Comparison of ENCODE assay signal across 11 mouse cellular contexts in genomic region chr15:101118399-101119125, GRCm38 (mm10). TPM values are rescaled to one million over a fixed set of nuclear protein-coding genes. Genes with fewer than 3 reads are reported as not detected.
DNase-seq lines count a peak whose midpoint lies in the region; ATAC-seq and TF ChIP-seq lines count a peak whose summit lies in the region.
"Had no signal": no experiment of that assay in that cellular context is flagged by ENCODE, and none has a peak within 500 bp of the region (broad histone marks: within the 10 kb centered on the region; RNA-seq: fewer than 3 reads in every experiment).

No protein-coding gene starts in this region.

- no peak overlapping the region for H3K27ac ChIP-seq in heart, postnatal 0 days (ENCODE audit: low read depth)
- 0 out of 2 replicates have a peak overlapping the region, but pooled peaks have one; percentile 4 for H3K27ac ChIP-seq in testis, adult 2 months (ENCODE audit: control insufficient read depth, insufficient read depth, low read depth, low read length)
- 0 out of 2 replicates have a peak overlapping the region, but pooled peaks have one; percentile 32 for H3K27ac ChIP-seq in limb, embryonic 10.5 days

- no peak overlapping the region for H3K4me3 ChIP-seq in heart, postnatal 0 days (ENCODE audit: low read depth, low read length)
- no peak overlapping the region for H3K4me3 ChIP-seq in testis, adult 2 months (ENCODE audit: control insufficient read depth, low read depth, low read length)
- no peak overlapping the region for H3K4me3 ChIP-seq in limb, embryonic 10.5 days

- WGBS in heart, postnatal 0 days: 57% methylated on average over 14 of the region's 14 CpGs
- WGBS in limb, embryonic 10.5 days: 64% methylated on average over 14 of the region's 14 CpGs

- ATAC-seq in heart, postnatal 0 days (ENCODE audit: insufficient read depth, low read depth): 0 out of 2 replicates have a peak, but pooled peaks have one; percentile 28

- TF ChIP-seq POLR2A in testis, adult 2 months (IDR thresholded peaks at IDR 0.05; ENCODE audit: control insufficient read depth, low read depth, low read length): no peak

- peak; percentile 47 for TF ChIP-seq CTCF in heart, postnatal 0 days (IDR thresholded peaks at IDR 0.05; ENCODE audit: low read depth)
- no peak for TF ChIP-seq CTCF in testis, adult 2 months (IDR thresholded peaks at IDR 0.05; ENCODE audit: control insufficient read depth, insufficient read depth, insufficient replicate concordance, low read depth, low read length)

- H3K27me3 ChIP-seq in heart, postnatal 0 days (ENCODE audit: control insufficient read depth, insufficient read depth, low read length): 0 out of 2 replicates have a peak, but pooled peaks cover 4% of the 10 kb centered on the region
- no peaks in the 10 kb centered on the region for H3K27me3 ChIP-seq in testis, adult 2 months (ENCODE audit: control insufficient read depth, insufficient read depth, low read length)
- H3K27me3 ChIP-seq in limb, embryonic 10.5 days (ENCODE audit: low read depth, poor library complexity, severe bottlenecking): 0 out of 2 replicates have a peak, but pooled peaks cover 6% of the 10 kb centered on the region

- no peak for TF ChIP-seq EP300 in heart, postnatal 0 days (IDR thresholded peaks at IDR 0.05; ENCODE audit: low read depth)

- no peaks in the 10 kb centered on the region for H3K36me3 ChIP-seq in heart, postnatal 0 days (replicated peaks; ENCODE audit: control insufficient read depth, insufficient read depth, low read length)
- no peaks in the 10 kb centered on the region for H3K36me3 ChIP-seq in testis, adult 2 months (ENCODE audit: control insufficient read depth, insufficient read depth, low read length)
- H3K36me3 ChIP-seq in limb, embryonic 10.5 days: no peaks in the 10 kb centered on the region

- no peak overlapping the region for H3K4me2 ChIP-seq in heart, postnatal 0 days (ENCODE audit: low read depth, low read length)

- H3K9me3 ChIP-seq in heart, postnatal 0 days (replicated peaks; ENCODE audit: control insufficient read depth, low read length): no peaks in the 10 kb centered on the region; the same call in 1 of the 2 replicates
- H3K9me3 ChIP-seq in limb, embryonic 10.5 days (replicated peaks): no peaks in the 10 kb centered on the region

- peaks cover 6% of the 10 kb centered on the region; the same call in 1 of the 2 replicates for H3K4me1 ChIP-seq in heart, postnatal 0 days (ENCODE audit: control insufficient read depth, insufficient read depth)
- H3K4me1 ChIP-seq in testis, adult 2 months (ENCODE audit: control insufficient read depth, insufficient read depth, low read length): no peaks in the 10 kb centered on the region; the same call in 1 of the 2 replicates
- H3K4me1 ChIP-seq in limb, embryonic 10.5 days: peaks cover 28% of the 10 kb centered on the region

- no peak for DNase-seq in heart, postnatal 0 days (ENCODE audit: low spot score)
- DNase-seq in heart, adult 9 months (ENCODE audit: low spot score in 2 of 2): no peak
- DNase-seq in testis, postnatal 10 days (ENCODE audit: low spot score): no peak
- DNase-seq in limb, embryonic 10.5 days (ENCODE audit: low spot score): no peak
- DNase-seq in spleen, adult 12 weeks (ENCODE audit: low spot score): no peak
- DNase-seq in urinary bladder, postnatal 10 days (ENCODE audit: low spot score): no peak
- no peak for DNase-seq in frontal cortex, postnatal 25 days (ENCODE audit: low spot score in 2 of 2)

- no peak overlapping the region for H3K9ac ChIP-seq in heart, postnatal 0 days (replicated peaks; ENCODE audit: low read depth, low read length)

RNA-seq across cellular contexts. Expression of gene Ankrd33, which starts 3.0 kb away (rescaled TPM):
- not detected in 2 replicates for total RNA-seq in heart, postnatal 0 days (2014; rRNA removed; ENCODE audit: low replicate concordance)
- not detected in 2 replicates for polyA plus RNA-seq in heart, postnatal 0 days (2015; fragmentation: Nextera tagmentation; extraction: Ambion mirVana)
- polyA plus RNA-seq in testis, adult 2 months (2012; rRNA removed): not detected in 2 replicates
- polyA plus RNA-seq in limb, embryonic 10.5 days (2016; fragmentation: Nextera tagmentation; extraction: Ambion mirVana): not detected in 2 replicates
- total RNA-seq: gastrocnemius, adult 8-10 months; layer of hippocampus, postnatal 14 days had no signal
- polyA plus RNA-seq: neural tube, embryonic 11.5 days had no signal

RNA-seq across cellular contexts. Expression of gene Acvrl1, which starts 9.8 kb away (rescaled TPM):
- 18.6 and 36.0 TPM in 2 replicates for total RNA-seq in heart, postnatal 0 days (2014; rRNA removed; ENCODE audit: low replicate concordance)
- polyA plus RNA-seq in heart, postnatal 0 days (2015; fragmentation: Nextera tagmentation; extraction: Ambion mirVana): 9.3 and 10.4 TPM in 2 replicates
- 3.5 and 4.8 TPM in 2 replicates for polyA plus RNA-seq in testis, adult 2 months (2012; rRNA removed)
- polyA plus RNA-seq in limb, embryonic 10.5 days (2016; fragmentation: Nextera tagmentation; extraction: Ambion mirVana): 7.2 and 8.3 TPM in 2 replicates

RNA-seq across cellular contexts. Expression of gene Fignl2, which starts 40.2 kb away (rescaled TPM):
- total RNA-seq in heart, postnatal 0 days (2014; rRNA removed; ENCODE audit: low replicate concordance): 3.9 and 4.1 TPM in 2 replicates
- polyA plus RNA-seq in heart, postnatal 0 days (2015; fragmentation: Nextera tagmentation; extraction: Ambion mirVana): 0.05 and 0.12 TPM in 2 replicates
- 0.44 and 0.46 TPM in 2 replicates for polyA plus RNA-seq in testis, adult 2 months (2012; rRNA removed)
- polyA plus RNA-seq in limb, embryonic 10.5 days (2016; fragmentation: Nextera tagmentation; extraction: Ambion mirVana): 0.98 and 1.9 TPM in 2 replicates

RNA-seq across cellular contexts. Expression of gene Acvr1b, which starts 55.3 kb away (rescaled TPM):
- 22.3 and 25.9 TPM in 2 replicates for total RNA-seq in heart, postnatal 0 days (2014; rRNA removed; ENCODE audit: low replicate concordance)
- 5.2 and 5.8 TPM in 2 replicates for polyA plus RNA-seq in heart, postnatal 0 days (2015; fragmentation: Nextera tagmentation; extraction: Ambion mirVana)
- 15.2 and 16.7 TPM in 2 replicates for polyA plus RNA-seq in testis, adult 2 months (2012; rRNA removed)
- polyA plus RNA-seq in limb, embryonic 10.5 days (2016; fragmentation: Nextera tagmentation; extraction: Ambion mirVana): 5.0 and 5.7 TPM in 2 replicates
